Mouse (Mus musculus) 416B (cell line): ENCODE measurements around the gene Ipo7.
"Not testable (repeated sequence)": the region's sequence is repeated elsewhere in the genome, so short reads cannot be mapped to it uniquely, and the experiment has no call there.

Experiments used
- DNase-seq: peaks from one replicate; pipeline ENCODE4 v3.0.0; 2011; ENCODE audit warnings: low read depth

Gene Ipo7

DNA sequence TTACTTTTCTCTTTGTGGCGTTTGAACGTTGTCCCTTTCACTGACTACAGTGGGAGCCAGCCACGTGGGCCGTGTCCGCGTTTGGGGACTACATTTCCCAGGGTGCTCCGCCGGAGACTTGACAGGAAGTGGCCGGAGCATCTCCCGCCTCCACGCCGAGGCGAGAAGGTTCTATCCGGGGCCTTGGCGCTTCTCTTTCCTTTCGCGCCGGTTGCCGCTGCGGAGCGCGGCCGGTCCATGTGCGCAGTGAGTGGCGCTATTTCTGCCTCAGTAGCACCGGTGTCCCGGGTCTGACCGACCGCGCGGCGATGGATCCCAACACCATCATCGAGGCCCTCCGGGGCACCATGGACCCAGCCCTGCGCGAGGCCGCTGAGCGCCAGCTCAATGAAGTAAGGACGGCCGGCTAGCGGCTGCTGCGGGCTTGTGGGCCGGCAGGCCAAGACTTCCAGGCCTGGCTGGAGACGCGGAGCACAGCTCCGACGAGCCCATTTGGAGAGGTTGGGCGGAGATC is at the start of gene Ipo7:
Ipo7 (plus strand) TSS at position 158 of the 514 bp plus-strand sequence.
- peak; percentile 93 for DNase-seq

DNA sequence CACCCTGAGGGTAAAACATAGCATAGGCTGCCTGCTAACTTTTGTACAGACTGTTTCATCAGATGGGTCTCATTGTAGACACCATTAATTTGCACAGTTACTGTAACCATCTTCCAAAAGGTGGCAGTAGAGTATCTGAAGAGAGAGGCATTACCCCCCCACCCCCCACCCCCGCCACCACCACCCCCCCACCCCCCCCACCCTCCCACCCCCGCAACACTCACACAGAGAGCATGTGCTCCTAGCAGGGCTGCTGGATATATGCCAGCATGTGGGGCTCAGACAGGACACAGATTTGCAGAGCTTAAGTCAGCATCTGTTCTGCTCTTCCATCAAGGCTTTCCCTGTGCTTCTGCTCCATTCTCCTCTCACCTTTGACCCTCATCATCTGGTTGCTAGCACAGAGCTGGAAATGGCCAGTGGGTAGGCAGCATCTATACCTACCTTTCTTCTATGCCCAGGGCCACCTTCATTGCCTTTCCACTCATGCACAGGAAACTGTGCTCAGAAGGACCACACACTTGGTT is 49.1 kb upstream of the Ipo7 start:
- DNase-seq = peak; percentile 35

DNA sequence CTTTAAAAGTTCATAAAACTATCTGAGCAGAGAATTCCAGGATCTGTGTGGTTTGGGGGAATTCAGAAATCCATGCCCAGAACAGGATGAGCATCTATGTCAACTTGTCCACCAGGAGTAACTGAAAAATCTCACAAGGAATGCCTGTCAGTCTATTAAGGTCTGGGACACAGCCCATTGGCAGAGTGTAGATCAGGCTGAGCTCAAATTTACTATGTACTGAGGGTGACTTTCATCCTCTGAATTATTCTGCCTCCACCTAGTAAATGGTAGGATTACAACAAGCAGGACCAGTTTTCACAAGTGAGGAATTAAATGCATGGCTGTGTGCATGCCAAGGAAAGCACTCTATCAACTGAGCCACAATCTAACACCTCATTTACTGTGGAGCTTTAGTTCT is 48.5 kb upstream of the Ipo7 start:
- no peak for DNase-seq

DNA sequence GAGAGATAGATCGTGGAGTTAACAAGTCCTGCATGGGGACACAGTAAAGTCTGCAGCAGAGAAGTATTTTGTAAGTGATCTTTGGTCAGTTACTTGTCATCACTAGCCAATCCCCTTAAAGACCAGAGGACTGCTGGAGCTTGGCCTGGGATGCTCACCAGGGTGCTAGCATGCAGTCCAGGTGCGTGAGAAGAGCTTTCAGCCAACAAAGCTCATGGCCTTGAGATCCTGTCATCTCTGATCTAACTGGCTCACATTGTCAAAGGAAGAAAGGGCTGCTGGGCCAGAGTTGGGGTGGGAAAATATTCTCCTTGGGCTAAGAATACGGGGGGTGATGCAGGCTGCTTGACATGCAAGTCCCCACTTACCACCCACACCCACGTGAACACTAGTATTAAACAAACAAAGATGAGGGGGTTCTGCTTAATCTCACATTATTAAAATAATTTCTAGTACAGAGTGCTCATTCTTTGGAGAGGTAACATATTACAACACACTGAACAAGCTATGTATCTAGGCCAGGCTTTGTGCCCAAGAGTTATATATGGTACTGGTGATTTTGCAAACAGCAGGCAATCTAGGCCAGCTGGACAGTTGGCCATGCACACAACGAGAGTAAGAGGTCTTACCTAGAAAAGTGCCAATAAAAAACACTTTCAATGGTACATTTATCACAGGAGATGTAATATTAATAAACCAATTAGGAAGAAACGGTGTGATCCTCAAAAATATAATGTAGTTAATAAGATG is 41.9 kb upstream of the Ipo7 start:
- no peak for DNase-seq

DNA sequence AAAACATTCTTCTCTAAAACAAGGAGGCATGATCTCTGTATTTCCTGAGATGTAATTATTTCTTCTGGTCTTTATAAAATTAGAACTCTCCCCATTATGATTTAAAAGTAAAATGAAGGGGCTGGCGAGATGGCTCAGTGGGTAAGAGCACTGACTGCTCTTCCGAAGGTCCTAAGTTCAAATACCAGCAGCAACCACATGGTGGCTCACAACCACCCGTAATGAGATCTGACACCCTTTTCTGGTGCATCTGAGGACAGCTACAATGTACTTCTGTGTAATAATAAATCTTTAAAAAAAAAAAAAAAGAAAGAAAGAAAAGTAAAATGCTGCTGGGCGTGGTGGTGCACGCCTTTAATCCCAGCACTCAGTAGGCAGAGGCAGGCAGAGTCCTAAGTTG is 40.9 kb upstream of the Ipo7 start:
- DNase-seq = peak; percentile 53

DNA sequence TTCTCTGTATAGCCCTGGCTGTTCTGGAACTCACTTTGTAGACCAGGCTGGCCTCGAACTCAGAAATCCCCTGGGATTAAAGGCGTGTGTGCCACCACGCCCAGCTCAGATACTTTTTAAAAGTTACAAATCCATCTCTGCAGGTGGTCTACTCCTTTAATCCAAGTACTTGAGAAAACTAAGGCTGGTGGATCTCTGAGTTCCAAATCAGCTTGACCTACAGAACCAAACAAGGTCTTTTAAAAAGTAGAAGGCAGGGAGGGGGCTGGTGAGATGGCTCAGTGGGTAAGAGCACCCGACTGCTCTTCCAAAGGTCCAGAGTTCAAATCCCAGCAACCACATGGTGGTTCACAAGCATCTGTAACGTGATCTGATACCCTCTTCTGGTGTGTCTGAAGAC is 33.5 kb upstream of the Ipo7 start:
- not testable (repeated sequence) for DNase-seq

GRCm38 (mm10) chr7:109985661-109986132 is 32.4 kb upstream of the Ipo7 start:
- DNase-seq = peak; percentile 50

GRCm38 (mm10) chr7:109986133-109986669 is 31.9 kb upstream of the Ipo7 start:
- DNase-seq = peak; percentile 100

- not testable (repeated sequence) for DNase-seq
Observed at GRCm38 (mm10) chr7:109986775-109987174, 31.3 kb upstream of the Ipo7 start, which contains the start of gene Tmem41b. TSS of gene Tmem41b (minus strand) at chr7:109986929.

- DNase-seq = no peak
Observed at GRCm38 (mm10) chr7:109991286-109991685, 26.8 kb upstream of the Ipo7 start.

DNA sequence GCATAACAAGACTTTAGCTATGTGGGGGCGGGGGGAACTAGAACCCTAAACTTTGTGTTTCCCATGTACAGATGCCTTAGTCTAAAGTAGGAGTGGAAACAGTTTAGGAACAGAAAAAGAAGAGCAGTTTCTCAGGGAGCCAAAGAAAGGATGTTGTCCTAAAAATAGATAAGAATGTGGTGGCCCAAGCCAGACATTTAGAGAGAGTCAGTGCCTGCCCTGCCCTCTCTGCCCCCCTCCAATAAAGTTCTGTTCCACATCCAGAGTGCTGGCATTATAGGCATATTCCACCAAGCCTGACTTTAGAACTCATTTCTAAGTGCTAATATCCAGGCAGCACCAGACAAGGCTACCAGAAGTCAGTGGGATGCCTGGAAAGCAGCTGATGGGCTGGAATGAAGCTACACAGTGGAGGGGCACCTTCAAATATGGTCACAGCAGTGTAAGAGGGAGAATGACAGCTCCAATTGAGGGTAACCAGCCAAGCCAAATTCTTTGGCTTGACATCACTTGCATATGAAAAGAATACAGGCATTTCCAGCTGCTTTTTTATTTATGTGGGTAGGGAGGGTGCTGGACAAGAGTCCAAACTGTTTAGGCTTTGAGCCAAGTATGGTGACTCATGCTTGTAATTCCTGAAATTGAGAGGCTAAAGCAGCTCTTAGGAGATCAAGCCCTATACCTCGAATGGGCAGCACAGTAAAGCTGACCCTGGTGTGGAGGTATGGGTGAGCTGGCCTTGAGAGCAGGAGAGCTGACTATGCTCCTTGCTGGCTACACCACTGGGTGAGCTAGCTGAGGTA is 24.7 kb upstream of the Ipo7 start:
- peak; percentile 75 for DNase-seq

GRCm38 (mm10) chr7:109998388-109998787 is 19.7 kb upstream of the Ipo7 start:
- DNase-seq = no peak

GRCm38 (mm10) chr7:110002092-110002491 is 16.0 kb upstream of the Ipo7 start:
- DNase-seq = peak; percentile 24

- peak; percentile 35 for DNase-seq
Observed at GRCm38 (mm10) chr7:110002968-110003367, 15.1 kb upstream of the Ipo7 start.

GRCm38 (mm10) chr7:110005976-110006375 is 12.1 kb upstream of the Ipo7 start:
- no peak for DNase-seq

- DNase-seq = no peak
Observed at GRCm38 (mm10) chr7:110006471-110007195, 11.4 kb upstream of the Ipo7 start.

- no peak for DNase-seq
Observed at GRCm38 (mm10) chr7:110008513-110008912, 9.6 kb upstream of the Ipo7 start.

DNA sequence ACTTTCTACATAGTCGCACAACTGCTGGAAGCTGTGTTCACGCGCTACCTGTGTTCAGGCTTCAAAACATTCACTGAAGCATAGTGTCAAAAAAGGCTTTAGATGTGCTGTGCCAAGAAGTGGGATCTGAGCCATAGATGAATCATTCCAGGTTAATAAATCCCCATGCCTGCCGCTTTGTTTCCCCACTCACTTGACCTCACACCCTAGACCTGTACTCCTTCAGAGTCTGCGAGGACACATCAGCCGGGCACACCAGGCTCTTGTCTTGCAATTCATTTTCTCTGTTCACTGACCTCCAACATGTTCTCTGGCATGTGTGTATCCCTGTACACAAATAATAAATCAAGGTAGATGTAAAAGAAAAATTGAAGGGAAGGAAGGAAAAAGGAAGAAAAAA is 9.0 kb upstream of the Ipo7 start:
- no peak for DNase-seq

DNA sequence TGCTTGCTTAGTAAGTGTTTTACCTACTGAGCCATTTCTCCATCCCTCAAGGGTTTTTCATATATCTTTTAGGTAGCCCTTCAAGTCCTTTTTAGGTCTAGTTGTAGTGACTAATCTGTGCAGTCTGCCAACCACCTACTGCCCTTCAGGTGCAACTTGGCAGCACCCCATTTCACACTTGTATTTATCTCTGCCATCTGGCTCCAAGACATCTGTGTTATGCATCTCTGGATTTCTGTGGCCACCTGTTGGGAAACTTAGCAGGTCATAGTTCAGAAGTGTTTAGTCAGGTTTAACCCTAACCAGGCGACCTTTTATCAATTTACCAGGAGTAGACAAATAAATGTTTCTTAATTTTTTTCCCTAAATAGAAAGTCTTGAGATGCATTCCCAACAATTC is 6.7 kb upstream of the Ipo7 start:
- no peak for DNase-seq

DNA sequence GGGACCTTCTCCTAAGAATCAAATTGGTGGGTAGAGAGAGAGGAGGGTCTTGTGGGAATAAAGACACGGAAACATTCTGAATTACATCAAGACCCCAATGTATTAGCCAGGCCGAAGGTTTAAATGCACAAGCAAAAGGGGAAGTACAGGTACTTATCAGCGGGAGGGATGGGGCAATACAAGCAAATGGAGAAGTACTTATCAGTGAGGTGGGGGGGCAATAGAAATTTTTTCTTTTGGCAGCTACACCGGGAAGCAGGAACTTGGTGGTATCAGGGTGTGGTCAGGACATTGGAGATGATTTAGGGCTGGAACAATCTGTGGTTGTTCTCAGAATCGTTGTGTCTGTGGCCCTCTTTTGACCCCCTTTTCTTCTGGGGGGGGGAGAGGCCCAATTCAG is 3.8 kb upstream of the Ipo7 start:
- DNase-seq = peak; percentile 48

DNA sequence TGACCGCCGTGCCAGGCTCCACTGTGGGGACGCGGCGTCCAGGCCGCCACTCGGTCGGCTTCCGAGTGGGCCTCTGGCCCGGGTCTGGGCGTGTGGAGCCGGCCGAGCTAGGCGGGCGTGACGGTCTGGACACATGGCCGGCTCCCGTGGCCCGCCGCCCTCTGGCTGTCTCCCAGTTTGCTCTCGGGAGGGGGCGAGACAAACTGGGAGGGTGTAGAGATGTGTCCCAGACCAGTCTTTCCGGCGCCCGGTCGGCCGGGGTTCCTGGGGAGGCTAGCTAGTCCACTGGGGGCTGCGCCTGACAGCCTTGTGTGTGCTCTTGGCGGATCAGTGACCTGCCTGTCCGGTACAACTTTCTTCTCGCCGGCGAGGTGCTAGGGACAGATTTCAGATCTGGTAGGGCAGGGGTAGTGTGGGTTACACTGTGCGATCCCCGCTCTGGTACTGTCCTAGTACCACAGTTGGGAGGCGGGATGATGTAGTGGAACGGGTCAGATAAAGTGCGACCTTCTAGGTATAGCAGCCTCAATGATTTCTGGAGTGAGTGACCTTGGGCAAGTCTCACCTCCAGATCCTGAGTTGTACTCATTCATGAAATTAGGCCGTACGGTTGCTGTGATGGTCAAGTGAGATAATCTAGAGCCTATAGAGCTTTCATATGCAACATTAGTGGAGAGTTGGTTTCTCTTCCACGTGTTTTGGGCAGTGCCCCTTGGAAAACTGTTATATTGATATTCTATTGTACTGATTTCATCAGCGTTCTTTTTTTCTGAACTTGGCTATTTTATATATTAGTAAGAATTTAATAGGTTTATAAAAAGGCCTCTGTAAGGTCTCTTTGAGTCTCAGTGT is 783 bp downstream of the Ipo7 start:
- DNase-seq = peak; percentile 53
